Mouse (Mus musculus) kidney, embryonic 15.5 days (tissue): Measurements from ENCODE around the gene Lsmem1. TPM values are rescaled to one million over a fixed set of nuclear protein-coding genes. Genes with fewer than 3 reads are reported as not detected.
"Not testable (repeated sequence)": the region's sequence is repeated elsewhere in the genome, so short reads cannot be mapped to it uniquely, and the experiment has no call there.

Source experiments
- ATAC-seq: fragments of 200-750 bp; cut with Nextera tagmentation; replicated peaks from 2 replicates; pipeline ENCODE4 v1.8.0; 2017; ENCODE audit warnings: moderate TSS enrichment; ENCODE audit not compliant: low FRiP score
- H3K27ac ChIP-seq: fragments of 300-500 bp; sonication (generic); 2 replicates; pipeline ENCODE4 v1.5.1; 2015; ENCODE audit warnings: mild to moderate bottlenecking, inconsistent platforms
- H3K27me3 ChIP-seq: fragments of 300-500 bp; sonication (generic); 2 replicates; pipeline ENCODE4 v1.6.1; 2015; ENCODE audit warnings: inconsistent platforms
- H3K36me3 ChIP-seq: fragments of 300-500 bp; sonication (generic); 2 replicates; pipeline ENCODE4 v1.6.1; 2015; ENCODE audit warnings: inconsistent platforms
- H3K4me1 ChIP-seq: fragments of 300-500 bp; sonication (generic); 2 replicates; pipeline ENCODE4 v1.6.1; 2015; ENCODE audit warnings: inconsistent platforms
- H3K4me2 ChIP-seq: fragments of 300-500 bp; sonication (generic); 2 replicates; pipeline ENCODE4 v1.6.1; 2015; ENCODE audit warnings: moderate library complexity, mild to moderate bottlenecking, inconsistent platforms
- H3K4me3 ChIP-seq: fragments of 300-500 bp; sonication (generic); replicated peaks from 2 replicates; pipeline ENCODE4 v1.5.1; 2015; ENCODE audit warnings: mild to moderate bottlenecking, inconsistent platforms
- H3K9ac ChIP-seq: fragments of 300-500 bp; sonication (generic); 2 replicates; pipeline ENCODE4 v1.6.1; 2015; ENCODE audit warnings: mild to moderate bottlenecking, inconsistent platforms
- H3K9me3 ChIP-seq: fragments of 300-500 bp; sonication (generic); replicated peaks from 2 replicates; pipeline ENCODE4 v1.6.1; 2016; ENCODE audit warnings: inconsistent platforms
- WGBS: fragments of 180-500 bp; shearing (Covaris S2); methylation state at CpG from one replicate; pipeline ENCODE4 v1.1.7; 2015; ENCODE audit warnings: mixed read lengths; 5-methylcytosine and 5-hydroxymethylcytosine counted together
- polyA plus RNA-seq: library from polyadenylated mRNA; unstranded; fragments of >200 nt; fragmentation: Nextera tagmentation; extraction: Ambion mirVana; gene quantifications from 2 replicates; pipeline ENCODE4 v1.2.1, GENCODE M21; 2015

Lsmem1 gene
- polyA plus RNA-seq, 1 experiment from 2014 or later: 0.17 TPM

DNA sequence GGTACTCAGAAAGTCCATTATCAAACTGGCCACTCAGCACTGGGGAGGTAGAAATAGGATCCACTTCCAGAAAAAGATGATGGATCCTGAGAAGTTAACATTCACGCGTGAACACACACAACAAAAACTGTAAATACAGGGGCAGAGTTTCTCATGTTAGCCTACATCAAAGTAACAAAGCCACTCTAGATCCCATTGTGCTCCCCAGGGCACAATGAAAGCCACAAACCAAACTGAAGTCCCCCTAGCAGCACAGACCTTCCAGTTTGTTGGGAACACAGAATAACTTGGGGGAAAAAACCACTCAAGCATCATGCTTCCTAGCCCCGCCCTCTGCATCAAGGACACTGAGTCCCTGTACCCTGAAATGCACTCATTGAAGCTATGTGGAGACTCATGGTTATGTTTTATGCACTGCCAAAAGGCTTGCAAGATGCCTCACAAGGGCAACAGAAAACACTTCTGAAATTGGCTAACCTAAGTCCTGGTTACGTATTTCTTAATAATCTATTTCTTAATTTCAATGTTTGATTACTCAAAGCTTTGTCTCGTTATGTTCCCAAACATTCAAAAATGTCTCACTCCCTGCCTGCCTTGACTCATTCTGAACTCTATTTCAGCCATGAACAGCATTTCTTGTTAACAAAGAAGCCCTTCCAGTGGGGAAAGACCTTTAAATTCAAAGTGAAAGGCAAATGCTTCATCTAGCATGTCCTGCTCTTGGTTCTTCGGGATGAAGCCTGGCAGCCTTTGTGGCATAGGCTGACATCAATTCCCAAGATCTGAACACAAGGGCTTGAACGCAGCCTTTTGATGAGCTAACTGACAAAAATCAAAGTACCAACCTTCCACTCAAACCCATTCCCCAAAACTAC, 3.1 kb upstream of the Lsmem1 start:
- no peaks in the 10 kb centered on the region for H3K4me1 ChIP-seq
- no peak overlapping the region for H3K9ac ChIP-seq
- WGBS: 95% methylated on average over 7 of the region's 7 CpGs
- H3K27me3 ChIP-seq: no peaks in the 10 kb centered on the region
- no peak overlapping the region for H3K4me3 ChIP-seq
- ATAC-seq: no peak
- peaks cover 62% of the 10 kb centered on the region for H3K36me3 ChIP-seq
- H3K4me2 ChIP-seq: no peak overlapping the region
- no peak overlapping the region for H3K27ac ChIP-seq
- H3K9me3 ChIP-seq: no peaks in the 10 kb centered on the region

DNA sequence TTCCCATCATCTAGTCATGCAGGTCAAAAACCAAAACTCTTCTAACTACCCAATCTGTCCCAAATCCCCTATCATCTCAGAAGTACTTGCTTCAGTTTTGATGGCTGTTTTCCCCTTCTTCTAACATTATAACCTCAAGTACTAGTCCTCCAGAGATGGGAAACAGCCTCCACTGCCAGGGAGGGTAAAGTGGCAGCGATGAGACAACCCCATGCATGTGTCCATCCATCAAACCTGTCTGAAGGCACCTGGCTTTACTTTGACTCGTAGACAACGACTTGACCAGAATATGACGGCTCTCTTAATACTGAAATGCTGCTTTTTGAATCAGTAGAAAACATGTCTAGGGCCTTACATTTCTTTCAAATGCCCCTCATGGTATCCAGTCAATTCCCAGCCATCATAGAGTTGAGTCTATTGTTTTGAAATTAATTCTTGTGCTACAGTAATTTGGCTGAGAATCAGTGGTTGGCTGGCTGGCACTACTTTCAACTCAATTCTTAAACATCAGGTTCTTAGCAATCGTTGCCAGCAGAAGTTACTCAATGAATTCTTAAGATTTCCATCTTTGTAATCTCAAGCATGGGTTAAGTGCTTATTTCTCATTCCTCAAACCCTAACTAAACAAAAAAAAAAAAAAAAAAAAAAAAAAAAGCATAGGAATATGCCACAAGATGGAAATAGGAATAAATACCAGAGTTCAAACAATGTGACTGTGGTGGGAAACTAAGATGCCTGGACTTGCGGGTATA, 1.4 kb upstream of the Lsmem1 start:
- no peak for ATAC-seq
- 89% methylated on average over 6 of the region's 6 CpGs for WGBS

GRCm38 (mm10) chr12:40199795-40200402, 609 bp upstream of the Lsmem1 start:
- H3K4me1 ChIP-seq: no peaks in the 10 kb centered on the region
- H3K4me3 ChIP-seq: no peak overlapping the region
- H3K9me3 ChIP-seq: no peaks in the 10 kb centered on the region
- H3K27ac ChIP-seq: no peak overlapping the region
- 49% methylated on average over 7 of the region's 7 CpGs for WGBS
- H3K27me3 ChIP-seq: no peaks in the 10 kb centered on the region
- 0 out of 2 replicates have a peak, but pooled peaks have one; percentile 29 for ATAC-seq
- H3K36me3 ChIP-seq: peaks cover 38% of the 10 kb centered on the region
- H3K9ac ChIP-seq: no peak overlapping the region
- no peak overlapping the region for H3K4me2 ChIP-seq

More for the DNA sequence above, 1.4 kb upstream of the Lsmem1 start:
- Histone ChIP-seq H3K9ac (no peak overlapping the region), H3K4me3 (no peak overlapping the region), H3K9me3 (no peaks in the 10 kb centered on the region), H3K4me1 (no peaks in the 10 kb centered on the region), H3K27me3 (no peaks in the 10 kb centered on the region), H3K4me2 (no peak overlapping the region), H3K27ac (no peak overlapping the region), H3K36me3 (peaks cover 45% of the 10 kb centered on the region)

- ATAC-seq: no peak
Measured at GRCm38 (mm10) chr12:40198427-40198826, 863 bp downstream of the Lsmem1 start.

DNA sequence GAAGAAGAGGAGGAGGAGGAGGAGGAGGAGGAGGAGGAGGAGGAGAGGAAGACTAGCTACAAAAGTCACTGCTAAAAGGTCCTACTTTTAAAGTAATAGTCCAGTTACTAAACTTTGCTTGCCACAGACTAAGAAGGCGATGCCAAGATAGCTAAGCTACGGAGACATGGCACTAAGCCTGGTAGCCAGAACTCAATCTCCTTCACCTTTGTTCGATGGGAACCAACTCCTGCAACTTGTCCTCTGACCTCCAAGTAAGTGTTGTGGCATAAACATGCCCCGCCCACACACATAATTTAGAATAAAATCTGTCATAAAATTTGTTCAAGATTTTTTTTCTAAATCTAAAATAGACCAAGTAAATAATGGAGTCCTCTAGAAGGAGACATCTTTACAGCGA, 1.3 kb downstream of the Lsmem1 start:
- no peak overlapping the region for H3K9ac ChIP-seq
- no peaks in the 10 kb centered on the region for H3K9me3 ChIP-seq
- no peaks in the 10 kb centered on the region for H3K4me1 ChIP-seq
- ATAC-seq: no peak
- no peak overlapping the region for H3K4me3 ChIP-seq
- H3K36me3 ChIP-seq: peaks cover 20% of the 10 kb centered on the region
- H3K4me2 ChIP-seq: no peak overlapping the region
- no peak overlapping the region for H3K27ac ChIP-seq
- H3K27me3 ChIP-seq: no peaks in the 10 kb centered on the region
- 87% methylated on average over 5 of the region's 5 CpGs for WGBS

More at GRCm38 (mm10) chr12:40198427-40198826, 863 bp downstream of the Lsmem1 start:
- Histone ChIP-seq H3K27me3 (no peaks in the 10 kb centered on the region), H3K9ac (no peak overlapping the region), H3K36me3 (peaks cover 23% of the 10 kb centered on the region), H3K27ac (no peak overlapping the region), H3K9me3 (no peaks in the 10 kb centered on the region), H3K4me3 (no peak overlapping the region), H3K4me1 (no peaks in the 10 kb centered on the region), H3K4me2 (no peak overlapping the region)
- WGBS: 83% methylated on average over 9 of the region's 9 CpGs

DNA sequence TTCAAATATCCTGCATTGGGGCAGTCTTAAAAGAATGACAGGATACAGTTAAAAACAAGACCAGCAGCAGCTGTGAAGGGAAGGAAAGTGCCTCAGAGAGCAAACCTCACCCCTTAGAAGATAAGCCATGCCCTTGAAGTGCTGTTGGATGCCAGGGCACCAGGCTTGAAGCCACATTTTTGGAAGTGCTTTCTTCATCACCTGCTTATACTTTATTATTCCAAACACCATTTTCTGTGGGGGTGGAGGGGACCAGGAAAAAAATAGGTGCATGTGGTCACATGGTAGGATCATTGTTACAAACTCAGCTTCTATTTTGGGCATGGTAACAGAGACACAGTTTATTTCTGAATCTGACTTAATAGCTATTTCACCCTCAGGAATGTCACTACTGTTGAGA, 1.8 kb downstream of the Lsmem1 start:
- Histone ChIP-seq H3K27me3 (no peaks in the 10 kb centered on the region), H3K9ac (no peak overlapping the region), H3K36me3 (peaks cover 15% of the 10 kb centered on the region), H3K4me3 (no peak overlapping the region), H3K27ac (no peak overlapping the region), H3K4me2 (no peak overlapping the region), H3K9me3 (no peaks in the 10 kb centered on the region), H3K4me1 (no peaks in the 10 kb centered on the region)
- ATAC-seq: no peak

GRCm38 (mm10) chr12:40185474-40185873, 13.8 kb downstream of the Lsmem1 start:
- H3K27me3 ChIP-seq: no peaks in the 10 kb centered on the region
- no peak overlapping the region for H3K9ac ChIP-seq
- no peak overlapping the region for H3K27ac ChIP-seq
- 82% methylated on average over 3 of the region's 3 CpGs for WGBS
- ATAC-seq: no peak
- H3K4me1 ChIP-seq: no peaks in the 10 kb centered on the region
- H3K9me3 ChIP-seq: 0 out of 2 replicates have a peak, but pooled peaks cover 5% of the 10 kb centered on the region
- no peak overlapping the region for H3K4me3 ChIP-seq
- no peak overlapping the region for H3K4me2 ChIP-seq
- H3K36me3 ChIP-seq: no peaks in the 10 kb centered on the region

GRCm38 (mm10) chr12:40177089-40177488, 22.2 kb downstream of the Lsmem1 start:
- Histone ChIP-seq H3K4me3 (no peak overlapping the region), H3K4me2 (no peak overlapping the region), H3K9ac (no peak overlapping the region), H3K36me3 (no peaks in the 10 kb centered on the region), H3K4me1 (no peaks in the 10 kb centered on the region), H3K9me3 (no peaks in the 10 kb centered on the region), H3K27me3 (no peaks in the 10 kb centered on the region), H3K27ac (no peak overlapping the region)
- ATAC-seq: no peak
- 65% methylated on average over 6 of the region's 6 CpGs for WGBS

- H3K4me2 ChIP-seq: no peak overlapping the region
- H3K4me1 ChIP-seq: no peaks in the 10 kb centered on the region
- H3K9me3 ChIP-seq: no peaks in the 10 kb centered on the region
- no peaks in the 10 kb centered on the region for H3K36me3 ChIP-seq
- no peaks in the 10 kb centered on the region for H3K27me3 ChIP-seq
- no peak overlapping the region for H3K9ac ChIP-seq
- no peak overlapping the region for H3K27ac ChIP-seq
- no peak overlapping the region for H3K4me3 ChIP-seq
- ATAC-seq: no peak
- WGBS: 69% methylated on average over 2 of the region's 2 CpGs
Measured at GRCm38 (mm10) chr12:40176158-40176557, 23.1 kb downstream of the Lsmem1 start.

- H3K27ac ChIP-seq, ATAC-seq, H3K27me3 ChIP-seq, H3K4me3 ChIP-seq, H3K9me3 ChIP-seq, H3K9ac ChIP-seq, H3K4me2 ChIP-seq, H3K4me1 ChIP-seq, H3K36me3 ChIP-seq: not testable (repeated sequence)
- 56% methylated on average over 1 of the region's 1 CpGs for WGBS
Measured at GRCm38 (mm10) chr12:40175171-40175570, 24.1 kb downstream of the Lsmem1 start.

DNA sequence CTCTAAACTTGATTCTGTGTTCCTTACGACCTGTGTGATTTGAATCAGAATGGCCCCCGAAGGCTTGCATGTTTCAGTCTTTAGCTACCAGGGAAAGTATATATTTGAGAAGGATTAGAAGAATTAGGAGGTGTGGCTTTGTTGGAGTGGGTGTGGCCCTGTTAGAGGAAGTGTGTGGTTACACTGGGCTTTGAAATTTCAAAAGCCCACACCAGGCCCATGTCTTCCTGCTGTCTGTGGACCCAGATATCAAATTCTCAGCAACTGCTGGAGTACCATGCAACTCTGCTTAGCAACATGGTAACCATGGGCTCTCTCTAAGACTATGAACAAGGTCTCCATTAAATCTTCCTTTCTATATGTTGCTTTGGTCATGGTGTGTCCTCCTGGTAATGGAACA, 27.7 kb downstream of the Lsmem1 start:
- H3K4me3 ChIP-seq: no peak overlapping the region
- no peak for ATAC-seq
- H3K9ac ChIP-seq: no peak overlapping the region

GRCm38 (mm10) chr12:40169675-40170074, 29.6 kb downstream of the Lsmem1 start:
- H3K27me3 ChIP-seq: no peaks in the 10 kb centered on the region
- no peaks in the 10 kb centered on the region for H3K9me3 ChIP-seq
- WGBS: 91% methylated on average over 1 of the region's 1 CpGs
- no peaks in the 10 kb centered on the region for H3K36me3 ChIP-seq
- no peak overlapping the region for H3K4me3 ChIP-seq
- no peak overlapping the region for H3K4me2 ChIP-seq
- H3K27ac ChIP-seq: no peak overlapping the region
- ATAC-seq: no peak
- no peaks in the 10 kb centered on the region for H3K4me1 ChIP-seq
- no peak overlapping the region for H3K9ac ChIP-seq

More for the DNA sequence above, 27.7 kb downstream of the Lsmem1 start:
- Histone ChIP-seq H3K36me3 (no peaks in the 10 kb centered on the region), H3K27ac (no peak overlapping the region), H3K9me3 (no peaks in the 10 kb centered on the region), H3K4me1 (no peaks in the 10 kb centered on the region), H3K4me2 (no peak overlapping the region), H3K27me3 (no peaks in the 10 kb centered on the region)
- WGBS: 83% methylated on average over 2 of the region's 2 CpGs
